Mouse (Mus musculus) central nervous system, embryonic 18 days (tissue): Measurements from ENCODE around the gene Glod5. TPM values are rescaled to one million over a fixed set of nuclear protein-coding genes. Genes with fewer than 3 reads are reported as not detected.

Experiments used
- polyA plus RNA-seq: library from polyadenylated mRNA; depleted of rRNA; stranded (reverse); fragments of >200 nt; gene quantifications from 2 replicates; pipeline ENCODE4 v1.2.3, GENCODE M21; 2012; rRNA removed

The Glod5 gene
- 0.62 and 1.5 TPM in 2 replicates for polyA plus RNA-seq

DNA sequence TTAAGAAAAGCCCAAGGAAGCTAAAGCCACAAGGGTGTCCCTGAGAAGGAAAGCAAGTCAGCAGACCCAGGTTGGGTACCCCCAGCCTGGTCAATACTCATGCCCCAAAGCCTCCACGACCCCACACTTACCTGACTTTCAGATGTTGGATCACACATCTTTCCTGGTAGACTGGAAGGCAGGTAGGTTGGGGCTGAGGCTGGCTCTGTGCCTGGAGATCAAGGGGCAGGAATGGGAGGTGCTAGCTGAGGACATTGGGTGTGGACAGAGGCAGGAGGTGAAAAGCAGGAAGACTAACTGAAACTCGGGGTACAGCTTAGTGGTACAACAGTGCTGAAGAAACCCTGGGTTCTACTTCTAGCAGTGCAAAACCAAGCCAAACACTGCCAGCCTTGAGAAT, at the start of gene Glod5:
Glod5 (minus strand) TSS at position 207 of the 400 bp plus-strand sequence.

DNA sequence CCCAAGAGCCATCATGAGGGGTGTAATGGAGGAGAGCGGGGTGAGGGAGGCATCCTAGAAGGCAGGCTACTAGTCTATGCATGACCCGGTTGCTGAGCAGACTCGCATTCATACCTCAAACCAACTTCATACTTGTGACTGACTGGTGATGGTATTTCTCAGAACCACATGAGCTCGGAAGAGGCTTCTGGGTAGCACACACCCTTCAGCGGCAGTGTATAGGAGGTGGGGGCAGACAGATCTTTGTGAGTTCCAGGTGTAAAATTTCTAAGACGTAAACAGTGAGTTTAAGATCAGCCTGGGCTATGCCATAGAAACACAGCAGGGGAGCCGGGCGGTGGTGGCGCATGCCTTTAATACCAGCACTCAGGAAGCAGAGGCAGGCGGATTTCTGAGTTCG, 40.4 kb downstream of the Glod5 start, which contains the start of gene Gata1:
Gata1 (minus strand) TSS at position 180 of the 400 bp plus-strand sequence.

Other genes with a start within 250 kb of the Glod5 start
- 82.2 and 88.5 TPM in 2 replicates for gene Gripap1, start 228.7 kb downstream of the Glod5 start, polyA plus RNA-seq
- gene Kcnd1, start 196.2 kb downstream of the Glod5 start, polyA plus RNA-seq = 5.8 and 6.5 TPM in 2 replicates
- gene Otud5, start 177.1 kb downstream of the Glod5 start, polyA plus RNA-seq = 37.3 and 40.7 TPM in 2 replicates
- gene Pim2, start 140.2 kb downstream of the Glod5 start, polyA plus RNA-seq = 23.3 and 24.1 TPM in 2 replicates
- gene Slc35a2, start 134.5 kb downstream of the Glod5 start, polyA plus RNA-seq = 49.2 and 53.2 TPM in 2 replicates
- 198 and 220 TPM in 2 replicates for gene Pqbp1, start 119.2 kb downstream of the Glod5 start, polyA plus RNA-seq
- gene Timm17b, start 119.1 kb downstream of the Glod5 start, polyA plus RNA-seq = 41.4 and 42.9 TPM in 2 replicates
- not detected in 2 replicates for gene Gm10491, start 110.7 kb downstream of the Glod5 start, polyA plus RNA-seq
- gene Gm10490, start 109.0 kb downstream of the Glod5 start, polyA plus RNA-seq = not detected in 2 replicates
- gene Pcsk1n, start 98.7 kb downstream of the Glod5 start, polyA plus RNA-seq = 122 and 133 TPM in 2 replicates
- 0.07 and 0.17 TPM in 2 replicates for gene Eras, start 89.9 kb downstream of the Glod5 start, polyA plus RNA-seq
- gene Hdac6, start 70.6 kb downstream of the Glod5 start, polyA plus RNA-seq = 114 and 115 TPM in 2 replicates
- 0.04 TPM in 2 replicates for gene Gata1, start 40.4 kb downstream of the Glod5 start, polyA plus RNA-seq
- gene Suv39h1, start 56.3 kb upstream of the Glod5 start, polyA plus RNA-seq = 40.4 and 40.9 TPM in 2 replicates
- gene Was, start 72.0 kb upstream of the Glod5 start, polyA plus RNA-seq = 0.53 and 0.60 TPM in 2 replicates
- gene Wdr13, start 114.4 kb upstream of the Glod5 start, polyA plus RNA-seq = 270 and 294 TPM in 2 replicates
- 369 and 393 TPM in 2 replicates for gene Rbm3, start 127.4 kb upstream of the Glod5 start, polyA plus RNA-seq
- 28.9 and 29.2 TPM in 2 replicates for gene Tbc1d25, start 157.7 kb upstream of the Glod5 start, polyA plus RNA-seq
- 24.3 TPM in 2 replicates for gene Ebp, start 175.0 kb upstream of the Glod5 start, polyA plus RNA-seq
- 94.0 and 103 TPM in 2 replicates for gene Porcn, start 188.0 kb upstream of the Glod5 start, polyA plus RNA-seq
- 46.6 and 46.8 TPM in 2 replicates for gene Ftsj1, start 233.9 kb upstream of the Glod5 start, polyA plus RNA-seq